ENCODE assay signal across 8 mouse cellular contexts in the genomic region with DNA sequence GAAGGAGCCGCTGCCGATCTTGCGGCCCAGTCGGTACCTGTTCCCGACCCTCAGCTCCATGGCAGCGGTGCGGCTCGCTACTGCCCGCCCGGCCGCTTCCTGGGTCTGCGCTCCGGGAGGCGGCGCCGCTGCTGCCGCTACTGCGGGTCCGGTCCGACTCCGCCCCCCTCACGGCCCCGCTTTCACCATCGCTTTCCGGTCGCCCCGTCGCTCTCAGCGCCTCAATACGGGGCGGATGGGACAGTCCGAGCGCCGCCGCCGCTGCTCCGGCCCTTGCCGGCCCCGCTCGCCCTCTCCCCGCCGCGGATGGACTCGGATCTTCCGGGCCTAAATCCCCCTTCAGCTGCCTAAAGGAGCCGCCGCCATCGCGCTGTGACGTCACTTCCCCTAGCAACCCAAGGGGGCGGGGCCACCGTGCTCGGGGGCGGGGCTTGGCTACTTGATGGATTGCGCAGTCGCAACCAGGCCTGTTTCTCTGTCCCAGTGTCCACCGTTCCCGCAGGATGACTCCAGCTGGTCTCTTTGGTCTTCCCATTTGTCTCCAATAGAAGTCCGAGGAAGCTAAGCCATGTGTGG. TPM values are rescaled to one million over a fixed set of nuclear protein-coding genes. Genes with fewer than 3 reads are reported as not detected.
A peak's percentile ranks its signal among the peaks of the same experiment; 100 is the strongest.
DNase-seq lines count a peak whose midpoint lies in the region; ATAC-seq lines count a peak whose summit lies in the region.

Gene Csnk1d, minus strand, starts transcription at position 380 of the 576 bp plus-strand sequence.

- H3K4me1 ChIP-seq in forebrain, embryonic 11.5 days (replicated peaks; ENCODE audit: control insufficient read depth, insufficient read depth, low read length): peaks cover 14% of the 10 kb centered on the region
- H3K4me1 ChIP-seq in heart, embryonic 16.5 days (ENCODE audit: control insufficient read depth, insufficient read depth, low read length): peaks cover 42% of the 10 kb centered on the region
- peaks cover 83% of the 10 kb centered on the region for H3K4me1 ChIP-seq in liver, embryonic 15.5 days (replicated peaks)
- H3K4me1 ChIP-seq in neural tube, embryonic 12.5 days: peaks cover 32% of the 10 kb centered on the region

- ATAC-seq in forebrain, embryonic 11.5 days (replicated peaks; ENCODE audit: low FRiP score): peak; percentile 85
- ATAC-seq in heart, embryonic 16.5 days (replicated peaks; ENCODE audit: extremely low read depth, insufficient read depth, low FRiP score): peak; percentile 91
- ATAC-seq in liver, embryonic 15.5 days (ENCODE audit: insufficient read depth): peak; percentile 78
- ATAC-seq in neural tube, embryonic 12.5 days (ENCODE audit: low FRiP score, low read depth): peak; percentile 89

- under 1% methylated on average over 51 of the region's 59 CpGs for WGBS in forebrain, embryonic 11.5 days
- under 1% methylated on average over 53 of the region's 59 CpGs for WGBS in heart, embryonic 16.5 days
- WGBS in liver, embryonic 15.5 days (ENCODE audit: insufficient replicate concordance): under 1% methylated on average over 59 of the region's 59 CpGs
- WGBS in neural tube, embryonic 12.5 days: under 1% methylated on average over 59 of the region's 59 CpGs

- H3K4me2 ChIP-seq in forebrain, embryonic 11.5 days (ENCODE audit: low read depth, low read length, severe bottlenecking): peak within 1 kb of the TSS; percentile 73
- H3K4me2 ChIP-seq in heart, embryonic 16.5 days (ENCODE audit: low read depth, low read length): peak within 1 kb of the TSS; percentile 73
- peak within 1 kb of the TSS; percentile 70 for H3K4me2 ChIP-seq in liver, embryonic 15.5 days
- peak within 1 kb of the TSS; percentile 88 for H3K4me2 ChIP-seq in neural tube, embryonic 12.5 days (replicated peaks)

- H3K9me3 ChIP-seq in forebrain, embryonic 11.5 days (ENCODE audit: control insufficient read depth, low read length): no peaks in the 10 kb centered on the region
- H3K9me3 ChIP-seq in heart, embryonic 16.5 days (replicated peaks; ENCODE audit: control insufficient read depth, low read length): no peaks in the 10 kb centered on the region
- H3K9me3 ChIP-seq in liver, embryonic 15.5 days (replicated peaks): no peaks in the 10 kb centered on the region
- no peaks in the 10 kb centered on the region for H3K9me3 ChIP-seq in neural tube, embryonic 12.5 days

- H3K36me3 ChIP-seq in forebrain, embryonic 11.5 days (ENCODE audit: control insufficient read depth, insufficient read depth, low read length): no peaks in the 10 kb centered on the region; the same call in 1 of the 2 replicates
- peaks cover under 1% of the 10 kb centered on the region; the same call in 1 of the 2 replicates for H3K36me3 ChIP-seq in heart, embryonic 16.5 days (ENCODE audit: control insufficient read depth, insufficient read depth)
- H3K36me3 ChIP-seq in liver, embryonic 15.5 days (replicated peaks): peaks cover 23% of the 10 kb centered on the region
- H3K36me3 ChIP-seq in neural tube, embryonic 12.5 days: peaks cover 9% of the 10 kb centered on the region; the same call in 1 of the 2 replicates

- peak within 1 kb of the TSS; percentile 100 for H3K4me3 ChIP-seq in forebrain, embryonic 11.5 days (ENCODE audit: low read depth, low read length)
- peak within 1 kb of the TSS; percentile 89 for H3K4me3 ChIP-seq in heart, embryonic 16.5 days (ENCODE audit: low read length)
- H3K4me3 ChIP-seq in liver, embryonic 15.5 days (replicated peaks): peak within 1 kb of the TSS; percentile 76
- H3K4me3 ChIP-seq in neural tube, embryonic 12.5 days: peak within 1 kb of the TSS; percentile 100

- DNase-seq in CD8-positive naive resting alpha-beta T cell, adult 2 months (ENCODE audit: low read depth in 2 of 2, low spot score in 2 of 2): peak; percentile 97 to 99
- DNase-seq in c-Kit-positive CD71-negative TER-119-negative erythroid progenitor cells, embryonic 14.5 days (ENCODE audit: low read depth): peak; percentile 90
- DNase-seq in forebrain, embryonic 11.5 days (ENCODE audit: low spot score): peak; percentile 100
- peak; percentile 98 to 100 for DNase-seq in kidney, postnatal 36 days
- DNase-seq in telencephalon, adult 2 months (ENCODE audit: low read depth, low spot score): peak; percentile 90

- H3K27me3 ChIP-seq in forebrain, embryonic 11.5 days (ENCODE audit: control insufficient read depth, insufficient read depth, low read length): no peaks in the 10 kb centered on the region
- H3K27me3 ChIP-seq in heart, embryonic 16.5 days (ENCODE audit: control insufficient read depth, insufficient read depth, low read length): no peaks in the 10 kb centered on the region
- H3K27me3 ChIP-seq in liver, embryonic 15.5 days: no peaks in the 10 kb centered on the region
- no peaks in the 10 kb centered on the region for H3K27me3 ChIP-seq in neural tube, embryonic 12.5 days (replicated peaks)

- H3K27ac ChIP-seq in forebrain, embryonic 11.5 days (ENCODE audit: low read depth, low read length): peak within 1 kb of the TSS; percentile 95
- peak within 1 kb of the TSS; percentile 93 for H3K27ac ChIP-seq in heart, embryonic 16.5 days (ENCODE audit: low read length)
- peak within 1 kb of the TSS; percentile 94 for H3K27ac ChIP-seq in liver, embryonic 15.5 days (replicated peaks)
- peak within 1 kb of the TSS; percentile 87 for H3K27ac ChIP-seq in neural tube, embryonic 12.5 days

- peak within 1 kb of the TSS; percentile 100 for H3K9ac ChIP-seq in forebrain, embryonic 11.5 days (ENCODE audit: low read length)
- peak within 1 kb of the TSS; percentile 99 for H3K9ac ChIP-seq in heart, embryonic 16.5 days (ENCODE audit: low read length)
- H3K9ac ChIP-seq in liver, embryonic 15.5 days: peak within 1 kb of the TSS; percentile 100
- peak within 1 kb of the TSS; percentile 100 for H3K9ac ChIP-seq in neural tube, embryonic 12.5 days

RNA-seq across cellular contexts. Expression of gene Csnk1d, which starts in this region (rescaled TPM):
- polyA plus RNA-seq in forebrain, embryonic 11.5 days (2014; fragmentation: Nextera tagmentation; extraction: Ambion mirVana): 102 and 103 TPM in 2 replicates
- 68.8 and 76.1 TPM in 2 replicates for polyA plus RNA-seq in heart, embryonic 16.5 days (2015; fragmentation: Nextera tagmentation; extraction: Ambion mirVana)
- polyA plus RNA-seq in liver, embryonic 15.5 days (2015; fragmentation: Nextera tagmentation; extraction: Ambion mirVana): 36.1 and 38.5 TPM in 2 replicates
- 157 TPM in 2 replicates for polyA plus RNA-seq in neural tube, embryonic 12.5 days (2016; fragmentation: Nextera tagmentation; extraction: Ambion mirVana)

Comparison
In these comparisons a context has a peak if more than half of its experiments do, and no peak if none do; other contexts are left out.
1. Peak in every context shown above with its lines: DNase-seq, ATAC-seq, H3K4me3 ChIP-seq and H3K27ac ChIP-seq.